Mouse (Mus musculus): ENCODE measurements at regions not wholly inside any gene's neighbourhood (a gene's known extent, or its start where the extent isn't known, plus 50 kb on each side); places are given as distances from the start of the nearest gene placed in this dataset.

GRCm38 (mm10) chr9:43673171-43673680 is 70.6 kb upstream of the Nectin1 start:
- no peak for TF ChIP-seq FLI1 (IDR thresholded peaks at IDR 0.05; ENCODE audit: low read length)
- TF ChIP-seq GATA1 (IDR thresholded peaks at IDR 0.05; ENCODE audit: borderline replicate concordance, low read length): no peak

All from megakaryocyte, embryonic 14.5 days (primary cell).